Mouse (Mus musculus) pancreas, adult 10 weeks (tissue): Measurements from ENCODE around the gene D6Ertd527e. TPM values are rescaled to one million over a fixed set of nuclear protein-coding genes. Genes with fewer than 3 reads are reported as not detected.

ENCODE experiments used
- polyA plus RNA-seq: library from polyadenylated mRNA; stranded (reverse); fragments of 350-450 nt; fragmentation: Illumina TruSeq; extraction: RNeasy Lipid Tissue Mini Kit (QIAGEN cat#74804); gene quantifications from one replicate; pipeline ENCODE4 v1.2.3, GENCODE M21; 2015; ENCODE audit warnings: low read depth, low replicate concordance; ENCODE audit not compliant: insufficient read depth

Gene D6Ertd527e
- 1.4 TPM for polyA plus RNA-seq

GRCm38 (mm10) chr6:87104123-87104796, at the start of gene D6Ertd527e:
Gene D6Ertd527e (plus strand): TSS chr6:87104746.

Other genes with a start within 250 kb of the D6Ertd527e start
- gene Nfu1, start 95.5 kb upstream of the D6Ertd527e start, polyA plus RNA-seq = 10.7 TPM
- gene Gfpt1, start 61.9 kb upstream of the D6Ertd527e start, polyA plus RNA-seq = 10.4 TPM
- 7.4 TPM for gene Antxr1, start 231.1 kb downstream of the D6Ertd527e start, polyA plus RNA-seq
- not detected for gene Gkn1, start 246.2 kb downstream of the D6Ertd527e start, polyA plus RNA-seq